Mouse (Mus musculus) MEL (cell line): Measurements from ENCODE around the gene Iscu. TPM values are rescaled to one million over a fixed set of nuclear protein-coding genes. Genes with fewer than 3 reads are reported as not detected.
A peak's percentile ranks its signal among the peaks of the same experiment; 100 is the strongest.

Experiments used
- DNase-seq: peaks from one replicate; pipeline ENCODE4 v3.0.0; 2011; ENCODE audit warnings: low read depth, low spot score
- H3K27ac ChIP-seq: 2 replicates; pipeline ENCODE4 v1.5.1; 2012; ENCODE audit warnings: low read depth, mild to moderate bottlenecking, control low read depth, low read length, moderate library complexity; ENCODE audit not compliant: control insufficient read depth
- H3K27me3 ChIP-seq, 2 experiments: fragments of 150-350 bp in 1 of 2; sonication (generic) in 1 of 2; 2 replicates each; pipeline ENCODE4 v1.6.1; 2012; ENCODE audit warnings: low read length in 2 of 2, mild to moderate bottlenecking in 2 of 2, improper control_type of control experiment in 1 of 2, moderate library complexity in 1 of 2; ENCODE audit not compliant: insufficient read depth in 2 of 2, control insufficient read depth in 1 of 2
- H3K36me3 ChIP-seq, 2 experiments: 2 replicates each; pipeline ENCODE4 v1.6.1; 2012 to 2014; ENCODE audit warnings: low read length in 2 of 2, improper control_type of control experiment in 1 of 2, inconsistent platforms in 1 of 2, mild to moderate bottlenecking in 1 of 2; ENCODE audit not compliant: insufficient read depth in 2 of 2, control insufficient read depth in 1 of 2
- H3K4me1 ChIP-seq, 2 experiments: fragments of 150-350 bp in 1 of 2; sonication (generic) in 1 of 2; 2 replicates each; pipeline ENCODE4 v1.6.1; 2012; ENCODE audit warnings: low read length in 2 of 2, improper control_type of control experiment in 1 of 2, mild to moderate bottlenecking in 1 of 2; ENCODE audit not compliant: insufficient read depth in 2 of 2, control insufficient read depth in 1 of 2
- H3K4me3 ChIP-seq, 2 experiments: fragments of 150-350 bp in 1 of 2; sonication (generic) in 1 of 2; 2 replicates each; pipeline ENCODE4 v1.5.1; 2012; ENCODE audit warnings: low read depth in 2 of 2, low read length in 2 of 2, mild to moderate bottlenecking in 2 of 2, moderate library complexity in 2 of 2, control low read depth in 1 of 2, improper control_type of control experiment in 1 of 2; ENCODE audit not compliant: control insufficient read depth in 1 of 2, insufficient read depth in 1 of 2
- H3K79me2 ChIP-seq: 2 replicates; pipeline ENCODE4 v1.6.1; 2012; ENCODE audit warnings: mild to moderate bottlenecking, low read length, moderate library complexity; ENCODE audit not compliant: control insufficient read depth, poor library complexity, insufficient read depth
- H3K9ac ChIP-seq: 2 replicates; pipeline ENCODE4 v1.6.1; 2012; ENCODE audit warnings: low read depth, mild to moderate bottlenecking, control low read depth, low read length, moderate library complexity; ENCODE audit not compliant: control insufficient read depth, poor library complexity, severe bottlenecking
- H3K9me3 ChIP-seq: fragments of 150-350 bp; sonication (generic); replicated peaks from 2 replicates; pipeline ENCODE4 v1.6.1; 2012; ENCODE audit warnings: mild to moderate bottlenecking, low read length, improper control_type of control experiment, moderate library complexity; ENCODE audit not compliant: insufficient read depth
- CHD1 ChIP-seq: IDR thresholded peaks from 2 replicates; pipeline ENCODE4 v1.6.1; 2012; ENCODE audit warnings: low read depth, mild to moderate bottlenecking, inconsistent platforms, low read length, improper control_type of control experiment
- E2F4 ChIP-seq: IDR thresholded peaks from 2 replicates; pipeline ENCODE4 v1.6.1; 2011; ENCODE audit warnings: low read depth, low read length, improper control_type of control experiment, borderline replicate concordance
- ELF1 ChIP-seq: IDR thresholded peaks from 2 replicates; pipeline ENCODE4 v1.6.1; 2014; ENCODE audit warnings: low read depth, mild to moderate bottlenecking, inconsistent platforms, low read length, improper control_type of control experiment, moderate library complexity
- EP300 ChIP-seq, 2 experiments: IDR thresholded peaks; 2 replicates each; pipeline ENCODE4 v1.6.1; 2011; ENCODE audit warnings: improper control_type of control experiment in 2 of 2, low read length in 2 of 2, low read depth in 1 of 2, mild to moderate bottlenecking in 1 of 2
- ETS1 ChIP-seq: IDR thresholded peaks from 2 replicates; pipeline ENCODE4 v1.6.1; 2012; ENCODE audit warnings: low read depth, mild to moderate bottlenecking, inconsistent platforms, low read length, improper control_type of control experiment, moderate library complexity
- GATA1 ChIP-seq: IDR thresholded peaks from 2 replicates; pipeline ENCODE4 v1.6.1; 2011; ENCODE audit warnings: low read depth, low read length, improper control_type of control experiment
- HCFC1 ChIP-seq: IDR thresholded peaks from 2 replicates; pipeline ENCODE4 v1.6.1; 2012; ENCODE audit warnings: low read depth, mild to moderate bottlenecking, inconsistent platforms, low read length, improper control_type of control experiment, moderate library complexity
- MAX ChIP-seq: IDR thresholded peaks from 2 replicates; pipeline ENCODE4 v1.6.1; 2011; ENCODE audit warnings: low read length, improper control_type of control experiment
- MEF2A ChIP-seq: IDR thresholded peaks from 2 replicates; pipeline ENCODE4 v1.6.1; 2014; ENCODE audit warnings: low read depth, mild to moderate bottlenecking, inconsistent platforms, low read length, improper control_type of control experiment; ENCODE audit not compliant: poor library complexity, insufficient replicate concordance, severe bottlenecking; ENCODE audit errors: extremely low read depth
- MXI1 ChIP-seq: IDR thresholded peaks from 2 replicates; pipeline ENCODE4 v1.6.1; 2011; ENCODE audit warnings: mild to moderate bottlenecking, low read depth, low read length, improper control_type of control experiment
- MYC ChIP-seq: IDR thresholded peaks from 2 replicates; pipeline ENCODE4 v1.6.1; 2011; ENCODE audit warnings: low read depth, mild to moderate bottlenecking, low read length, improper control_type of control experiment, moderate library complexity
- NELFE ChIP-seq: IDR thresholded peaks from 2 replicates; pipeline ENCODE4 v1.6.1; 2011; ENCODE audit warnings: low read depth, low read length, improper control_type of control experiment
- NRF1 ChIP-seq: IDR thresholded peaks from 2 replicates; pipeline ENCODE4 v1.6.1; 2014; ENCODE audit warnings: low read depth, mild to moderate bottlenecking, inconsistent platforms, low read length, improper control_type of control experiment, moderate library complexity; ENCODE audit not compliant: poor library complexity, insufficient read depth, severe bottlenecking
- POLR2A ChIP-seq, 2 experiments: IDR thresholded peaks; 2 replicates each; pipeline ENCODE4 v1.6.1; 2011 to 2012; ENCODE audit warnings: low read length in 2 of 2, mild to moderate bottlenecking in 2 of 2, control low read depth in 1 of 2, improper control_type of control experiment in 1 of 2, low read depth in 1 of 2, moderate library complexity in 1 of 2; ENCODE audit not compliant: control insufficient read depth in 1 of 2, insufficient read depth in 1 of 2, poor library complexity in 1 of 2
- POLR2AphosphoS2 ChIP-seq: IDR thresholded peaks from 2 replicates; pipeline ENCODE4 v1.6.1; 2011; ENCODE audit warnings: low read length, improper control_type of control experiment
- SIN3A ChIP-seq: IDR thresholded peaks from 2 replicates; pipeline ENCODE4 v1.6.1; 2012; ENCODE audit warnings: low read length, improper control_type of control experiment, inconsistent platforms
- TBP ChIP-seq: IDR thresholded peaks from 2 replicates; pipeline ENCODE4 v1.8.0; 2011; ENCODE audit warnings: low read depth, low read length, improper control_type of control experiment
- TCF12 ChIP-seq: IDR thresholded peaks from 2 replicates; pipeline ENCODE4 v1.6.1; 2014; ENCODE audit warnings: low read depth, mild to moderate bottlenecking, inconsistent platforms, low read length, improper control_type of control experiment, moderate library complexity
- ZC3H11A ChIP-seq: IDR thresholded peaks from 2 replicates; pipeline ENCODE4 v1.6.1; 2012; ENCODE audit warnings: low read depth, mild to moderate bottlenecking, inconsistent platforms, low read length, improper control_type of control experiment
- ZMIZ1 ChIP-seq: IDR thresholded peaks from 2 replicates; pipeline ENCODE4 v1.6.1; 2012; ENCODE audit warnings: low read depth, mild to moderate bottlenecking, inconsistent platforms, low read length, improper control_type of control experiment, moderate library complexity
- ZNF384 ChIP-seq: IDR thresholded peaks from 2 replicates; pipeline ENCODE4 v1.6.1; 2012; ENCODE audit warnings: low read depth, mild to moderate bottlenecking, inconsistent platforms, low read length, improper control_type of control experiment
- polyA plus RNA-seq, 2 experiments: library from polyadenylated mRNA; stranded (reverse) in 1 of 2; unstranded in 1 of 2; fragments of >175 nt in 1 of 2; fragments of >200 nt in 1 of 2; gene quantifications; 2 replicates each; pipeline versions ENCODE4 v1.2.1 to v1.2.4; 2012; ENCODE audit warnings: low replicate concordance in 2 of 2, low read depth in 1 of 2; ENCODE audit not compliant: insufficient read length in 2 of 2, insufficient read depth in 1 of 2, missing spikeins in 1 of 2
- total RNA-seq: library from RNA; depleted of rRNA; stranded (reverse); fragments of 300-350 nt; gene quantifications from 2 replicates; pipeline ENCODE4 v1.2.3, GENCODE M21; 2012; rRNA removed

Iscu gene
- total RNA-seq (84.1 and 95.7 TPM in 2 replicates), polyA plus RNA-seq (100 to 1,000 TPM in 1 of 2 experiments, not detected in 1; 150 TPM)

DNA sequence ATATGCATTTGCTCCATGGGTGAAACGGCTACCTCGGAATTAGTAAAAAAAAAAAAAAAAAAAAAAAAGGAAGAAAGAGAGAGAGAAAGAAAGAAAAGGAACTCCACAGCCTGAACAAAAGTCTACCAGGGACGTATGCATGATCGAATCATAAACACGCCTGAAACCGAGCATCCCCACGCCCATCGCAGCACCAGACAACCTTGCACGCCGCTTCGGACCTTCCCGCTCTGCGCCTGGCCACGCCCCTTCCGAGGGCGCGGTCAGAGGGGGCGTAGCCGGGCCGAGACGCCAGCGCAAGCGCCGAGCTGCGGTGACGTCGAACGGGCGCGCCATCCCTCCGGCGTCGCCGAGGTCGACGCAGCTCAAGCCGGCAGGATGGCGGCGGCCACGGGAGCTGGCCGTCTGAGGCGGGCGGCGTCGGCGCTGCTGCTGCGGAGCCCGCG, at the start of gene Iscu, which contains the start of gene Sart3:
Gene Iscu (plus strand): TSS at position 299 of the 446 bp plus-strand sequence.
Gene Sart3 (minus strand): TSS at position 61 of the 446 bp plus-strand sequence.
- peak; percentile 50 to 84; a peak in 3 of 4 replicates for TF ChIP-seq POLR2A (IDR thresholded peaks at IDR 0.05; ENCODE audit: control insufficient read depth in 1 of 2, insufficient read depth in 1 of 2, low read depth in 1 of 2, low read length in 2 of 2, poor library complexity in 1 of 2)
- TF ChIP-seq POLR2AphosphoS2, result peak; percentile 47
- TF ChIP-seq TCF12, result peak; percentile 39; the same call in 1 of the 2 replicates
- TF ChIP-seq ZC3H11A, result no peak
- TF ChIP-seq MYC, result peak; percentile 46; the same call in 1 of the 2 replicates
- TF ChIP-seq ETS1, result peak; percentile 47; the same call in 1 of the 2 replicates
- peak; percentile 87 for TF ChIP-seq ZNF384
- peak; percentile 94 for TF ChIP-seq MXI1
- no peak for TF ChIP-seq GATA1
- peak; percentile 68 for TF ChIP-seq NELFE
- peak; percentile 80 for TF ChIP-seq TBP
- peak; percentile 95 for TF ChIP-seq MAX
- 0 out of 2 replicates have a peak, but pooled peaks have one; percentile 56 for TF ChIP-seq ELF1
- TF ChIP-seq HCFC1, result peak; percentile 91
- no peak for TF ChIP-seq MEF2A
- TF ChIP-seq ZMIZ1, result peak; percentile 24
- TF ChIP-seq NRF1, result peak; percentile 91
- TF ChIP-seq SIN3A, result peak; percentile 90
- no peak for TF ChIP-seq EP300 (IDR thresholded peaks at IDR 0.05; ENCODE audit: low read depth in 1 of 2, low read length in 2 of 2)
- TF ChIP-seq CHD1, result no peak
- peak; percentile 93; the same call in 1 of the 2 replicates for TF ChIP-seq E2F4
- no peaks in the 10 kb centered on the region for H3K27me3 ChIP-seq
- peak; percentile 97 for DNase-seq
- H3K36me3 ChIP-seq, result peaks cover 0 to 8% of the 10 kb centered on the region in 2 experiments; a peak in 2 of 4 replicates
- H3K4me3 ChIP-seq, result peak within 1 kb of the TSS; percentile 91 to 96
- peaks cover 0 to 12% of the 10 kb centered on the region in 2 experiments; a peak in 2 of 4 replicates for H3K4me1 ChIP-seq
- no peaks in the 10 kb centered on the region for H3K9me3 ChIP-seq
- H3K27ac ChIP-seq, result peak within 1 kb of the TSS; percentile 94
- H3K79me2 ChIP-seq, result peaks cover 50% of the 10 kb centered on the region
- H3K9ac ChIP-seq, result peak within 1 kb of the TSS; percentile 96
